Mouse (Mus musculus) left cerebral cortex, adult 18-20 months (tissue): ENCODE measurements around the gene Fzd5. TPM values are rescaled to one million over a fixed set of nuclear protein-coding genes. Genes with fewer than 3 reads are reported as not detected.

Experiments used
- DNase-seq, 2 experiments: peaks; one replicate each; pipeline ENCODE4 v3.0.0; 2021 to 2022; ENCODE audit warnings: low spot score in 2 of 2, mixed read lengths in 1 of 2
- total RNA-seq, 2 experiments: library from RNA; stranded (reverse); gene quantifications; 2 replicates each; pipeline ENCODE4 v1.2.3; 2021

Gene Fzd5
- total RNA-seq, 2 experiments from 2014 or later = 1.4 to 1.8 TPM

DNA sequence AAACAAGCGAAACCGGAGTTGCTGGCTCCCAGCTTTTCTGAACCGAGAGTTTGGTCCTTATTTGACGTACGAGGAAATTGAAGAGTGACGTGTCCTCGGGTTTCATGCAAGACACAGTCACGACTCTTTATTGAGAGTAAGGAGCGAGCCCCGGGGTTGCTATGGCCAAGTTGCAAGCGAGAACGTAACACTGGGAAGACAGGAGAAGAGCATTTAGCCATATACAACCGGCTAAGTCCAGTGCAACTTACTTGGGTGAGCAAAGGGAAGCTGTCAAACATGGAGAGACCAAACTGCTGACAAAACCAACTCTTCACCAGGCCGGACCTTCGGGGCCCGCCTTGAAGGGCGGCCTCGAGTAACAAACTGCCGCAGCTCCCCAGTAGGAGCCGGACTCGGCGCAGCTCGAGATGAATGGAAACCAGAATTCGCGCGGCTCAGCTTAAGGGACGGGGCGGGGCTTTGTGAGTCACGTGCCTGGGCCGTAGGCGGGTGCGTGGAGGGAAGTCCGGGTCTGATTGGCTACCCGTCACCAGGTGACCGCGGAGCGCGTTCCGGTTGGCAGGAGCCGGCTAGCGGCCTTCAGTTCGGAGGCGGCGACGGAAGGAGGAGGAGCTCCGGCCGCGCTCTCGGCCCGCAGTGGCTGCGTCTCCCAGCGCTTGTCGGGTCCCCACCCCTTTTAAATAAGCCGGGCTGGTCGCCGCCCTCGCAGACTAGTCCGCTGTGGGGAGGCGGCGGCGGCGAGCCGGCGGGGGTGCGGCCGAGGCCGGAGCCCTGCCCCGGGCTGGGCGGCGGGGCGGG lies 47.1 kb downstream of the Fzd5 start, which contains the start of gene Ccnyl1:
TSS of gene Ccnyl1 (plus strand) at position 243 of the 801 bp plus-strand sequence.
- peak; percentile 99 for DNase-seq

- DNase-seq = no peak
These were observed 47.9 kb downstream of the Fzd5 start for GRCm38 (mm10) chr1:64689561-64690212.

- no peak for DNase-seq
These were observed 49.5 kb downstream of the Fzd5 start for GRCm38 (mm10) chr1:64688046-64688445.

DNA sequence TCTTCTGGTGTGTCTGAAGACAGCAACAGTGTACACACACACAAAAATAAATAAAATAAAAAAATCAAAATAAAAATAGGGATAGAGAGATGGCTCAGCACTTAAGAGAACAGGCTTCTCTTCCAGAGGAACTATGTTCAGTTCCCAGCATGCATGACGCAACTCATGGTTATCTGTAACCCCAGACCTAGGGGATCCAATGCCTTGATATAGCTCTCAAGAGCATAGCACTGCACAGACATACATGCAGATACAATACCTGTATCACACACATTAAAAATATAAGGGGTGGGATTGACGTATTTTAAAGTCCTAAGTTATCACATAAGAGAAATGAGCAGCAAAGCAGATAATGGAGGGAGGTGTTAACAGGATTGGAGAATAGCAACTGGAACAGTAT lies 53.1 kb downstream of the Fzd5 start:
- no peak for DNase-seq

DNA sequence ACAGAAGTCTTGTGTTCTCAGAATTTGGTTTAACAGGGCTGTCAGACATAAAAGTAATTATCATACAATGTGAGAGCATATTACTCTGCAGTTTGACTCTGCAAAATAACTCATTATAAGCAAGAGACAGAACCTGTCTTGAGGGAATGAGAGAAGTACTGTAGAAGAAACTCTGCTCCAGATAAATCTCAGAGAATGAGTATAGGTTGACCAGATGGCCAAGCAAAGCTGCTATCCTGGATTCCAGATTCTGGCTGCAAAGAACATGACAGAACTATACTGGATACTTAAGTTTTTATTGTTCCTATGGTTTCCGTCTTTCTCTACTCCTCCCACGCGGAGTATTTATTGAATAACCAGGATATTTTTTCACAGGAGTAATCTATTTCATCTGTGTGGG lies 54.5 kb downstream of the Fzd5 start:
- DNase-seq = no peak

DNA sequence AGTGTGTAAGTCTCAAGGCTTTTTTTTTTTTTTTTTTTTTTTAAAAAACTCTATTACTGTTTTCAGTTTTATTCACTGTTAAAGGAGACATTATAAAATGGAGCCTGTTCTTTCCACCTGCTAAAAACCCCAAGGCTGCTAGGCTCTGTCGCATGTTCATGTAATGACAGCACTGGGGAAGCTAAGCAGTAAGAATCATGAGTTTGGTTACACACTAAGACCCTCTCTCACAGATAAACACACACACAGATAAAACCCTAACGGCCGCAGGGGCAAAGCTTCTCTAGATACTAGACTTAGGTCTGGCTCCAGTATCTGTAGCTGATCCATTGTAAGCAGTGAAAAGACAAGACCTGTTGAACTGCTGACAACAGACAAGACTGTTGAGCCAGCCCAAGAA lies 56.1 kb downstream of the Fzd5 start:
- DNase-seq = no peak

Other genes with a start within 250 kb of the Fzd5 start
- gene Creb1, start 205.1 kb downstream of the Fzd5 start, total RNA-seq = 10 to 100 TPM; 55.2 TPM
- 10 to 100 TPM; 12.5 to 13.3 TPM for gene Mettl21a, start 120.5 kb downstream of the Fzd5 start, total RNA-seq
- gene Ccnyl1, start 47.3 kb downstream of the Fzd5 start, total RNA-seq = 10 to 100 TPM; 20.5 to 22.0 TPM
- gene Plekhm3, start 219.1 kb upstream of the Fzd5 start, total RNA-seq = 10 to 100 TPM; 40.0 to 40.9 TPM